Mouse (Mus musculus) heart, embryonic 16.5 days (tissue): Measurements from ENCODE around the gene Irs4. TPM values are rescaled to one million over a fixed set of nuclear protein-coding genes. Genes with fewer than 3 reads are reported as not detected.
A peak's percentile ranks its signal among the peaks of the same experiment; 100 is the strongest.

Experiments used
- ATAC-seq: fragments of 200-750 bp; cut with Nextera tagmentation; replicated peaks from 2 replicates; pipeline ENCODE4 v1.8.0; 2017; ENCODE audit warnings: moderate number of reproducible peaks; ENCODE audit not compliant: insufficient read depth, low FRiP score; ENCODE audit errors: extremely low read depth
- H3K27ac ChIP-seq: fragments of 300-500 bp; sonication (generic); 2 replicates; pipeline ENCODE4 v1.5.1; 2014; ENCODE audit warnings: mild to moderate bottlenecking, low read length, control low read depth, moderate library complexity
- H3K27me3 ChIP-seq: fragments of 300-500 bp; sonication (generic); 2 replicates; pipeline ENCODE4 v1.6.1; 2014; ENCODE audit warnings: low read length, mixed read lengths; ENCODE audit not compliant: control insufficient read depth, insufficient read depth
- H3K36me3 ChIP-seq: fragments of 300-500 bp; sonication (generic); 2 replicates; pipeline ENCODE4 v1.6.1; 2014; ENCODE audit not compliant: control insufficient read depth, insufficient read depth
- H3K4me1 ChIP-seq: fragments of 300-500 bp; sonication (generic); 2 replicates; pipeline ENCODE4 v1.6.1; 2014; ENCODE audit warnings: low read length, mixed read lengths; ENCODE audit not compliant: control insufficient read depth, insufficient read depth
- H3K4me2 ChIP-seq: fragments of 300-500 bp; sonication (generic); 2 replicates; pipeline ENCODE4 v1.6.1; 2014; ENCODE audit warnings: low read depth, mild to moderate bottlenecking, control low read depth, low read length
- H3K4me3 ChIP-seq: fragments of 300-500 bp; sonication (generic); 2 replicates; pipeline ENCODE4 v1.5.1; 2014; ENCODE audit warnings: mild to moderate bottlenecking, control low read depth, low read length
- H3K9ac ChIP-seq: fragments of 300-500 bp; sonication (generic); 2 replicates; pipeline ENCODE4 v1.6.1; 2014; ENCODE audit warnings: low read length, control low read depth
- H3K9me3 ChIP-seq: fragments of 300-500 bp; sonication (generic); replicated peaks from 2 replicates; pipeline ENCODE4 v1.6.1; 2016; ENCODE audit warnings: low read length; ENCODE audit not compliant: control insufficient read depth
- WGBS: fragments of 180-500 bp; shearing (Covaris S2); extraction: QIAGEN DNeasy Blood & Tissue Kit; methylation state at CpG from one replicate; pipeline ENCODE4 v1.1.7; 2014; 5-methylcytosine and 5-hydroxymethylcytosine counted together
- polyA plus RNA-seq: library from polyadenylated mRNA; unstranded; fragments of >200 nt; fragmentation: Nextera tagmentation; extraction: Ambion mirVana; gene quantifications from 2 replicates; pipeline ENCODE4 v1.2.1, GENCODE M21; 2015

Irs4 gene
- 0.03 TPM in 1 of 2 replicates, not detected in the other for polyA plus RNA-seq

DNA sequence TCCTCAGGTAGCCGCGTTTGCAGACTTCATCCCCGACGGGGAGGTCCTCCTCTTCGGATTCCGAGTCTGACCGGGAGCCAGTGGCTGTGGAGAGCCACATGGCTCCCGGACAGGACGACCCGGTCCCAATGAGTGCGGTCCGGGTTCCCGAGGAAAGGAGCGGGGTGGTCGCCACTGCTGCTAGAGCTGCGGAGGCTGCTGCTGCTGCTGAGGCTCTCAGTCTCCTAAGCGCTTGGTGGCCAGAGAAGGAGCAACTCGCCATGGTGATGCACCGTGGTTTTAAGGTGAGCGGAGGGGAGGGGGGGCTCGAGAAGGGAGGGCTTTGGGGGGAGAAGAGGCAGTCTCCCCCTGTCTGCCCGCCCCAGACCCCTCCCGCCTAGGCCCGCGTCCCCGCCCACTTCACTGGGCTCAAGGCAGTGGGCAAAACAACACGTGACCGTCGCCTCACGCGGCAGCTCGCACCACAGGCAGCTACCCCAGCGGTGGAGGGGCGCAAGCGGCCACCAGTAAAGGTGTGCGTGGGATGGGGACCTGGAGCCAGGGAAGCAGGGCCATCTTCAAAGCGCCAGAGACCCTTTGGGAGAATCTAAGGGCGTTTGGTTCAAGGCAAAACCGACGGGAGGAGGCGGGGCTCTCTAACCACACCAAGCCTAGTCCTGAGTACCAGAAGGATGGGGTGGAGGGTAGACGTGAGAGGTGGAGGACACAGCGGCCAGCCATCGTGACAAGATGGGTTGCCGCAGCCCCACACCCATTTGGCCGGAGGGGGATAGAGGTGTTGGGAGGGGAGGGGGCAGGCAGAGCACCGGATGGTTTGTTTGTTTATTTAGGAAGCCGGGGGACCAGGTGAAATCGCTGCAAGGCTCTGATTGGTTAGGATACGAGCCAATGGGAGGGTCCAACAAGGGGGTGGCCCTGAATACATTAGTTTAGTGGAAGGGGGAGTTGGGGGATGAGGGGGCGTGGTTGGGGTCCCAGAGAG lies at the start of gene Irs4:
Irs4 (minus strand) TSS at position 327 of the 982 bp plus-strand sequence.
- no peaks in the 10 kb centered on the region for H3K4me1 ChIP-seq
- peaks cover 51% of the 10 kb centered on the region for H3K27me3 ChIP-seq
- H3K4me3 ChIP-seq = peak within 1 kb of the TSS; percentile 45
- no peak within 1 kb of the TSS for H3K27ac ChIP-seq
- ATAC-seq = no peak
- no peaks in the 10 kb centered on the region for H3K9me3 ChIP-seq
- peak within 1 kb of the TSS; percentile 63 for H3K4me2 ChIP-seq
- no peak within 1 kb of the TSS for H3K9ac ChIP-seq
- H3K36me3 ChIP-seq = no peaks in the 10 kb centered on the region
- 16% methylated on average over 48 of the region's 51 CpGs for WGBS

DNA sequence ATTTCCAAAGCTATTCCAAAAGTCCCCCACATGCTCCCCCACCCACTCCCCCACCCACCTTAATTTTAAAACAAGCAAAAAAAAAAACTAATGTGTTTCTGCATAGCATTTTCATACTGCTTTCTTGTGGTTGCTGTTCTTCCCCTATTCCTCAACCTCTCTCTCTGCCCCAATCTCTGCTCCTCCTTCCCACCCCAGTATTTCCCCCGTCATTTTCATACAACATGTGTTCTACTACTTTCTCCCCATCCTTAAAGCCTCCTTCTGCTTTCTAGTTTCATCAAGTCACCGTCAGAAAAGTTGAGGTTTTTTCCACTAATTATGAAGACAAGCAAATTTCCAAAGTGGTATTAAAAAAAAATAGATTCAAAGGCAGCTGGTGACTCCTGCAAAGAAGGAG lies 25.3 kb upstream of the Irs4 start:
- 50% methylated on average over 2 of the region's 2 CpGs for WGBS
- H3K9ac ChIP-seq = no peak overlapping the region
- ATAC-seq = no peak
- no peak overlapping the region for H3K27ac ChIP-seq
- no peak overlapping the region for H3K4me2 ChIP-seq
- H3K36me3 ChIP-seq = no peaks in the 10 kb centered on the region
- H3K9me3 ChIP-seq = no peaks in the 10 kb centered on the region
- no peaks in the 10 kb centered on the region for H3K27me3 ChIP-seq
- H3K4me1 ChIP-seq = no peaks in the 10 kb centered on the region
- H3K4me3 ChIP-seq = no peak overlapping the region

DNA sequence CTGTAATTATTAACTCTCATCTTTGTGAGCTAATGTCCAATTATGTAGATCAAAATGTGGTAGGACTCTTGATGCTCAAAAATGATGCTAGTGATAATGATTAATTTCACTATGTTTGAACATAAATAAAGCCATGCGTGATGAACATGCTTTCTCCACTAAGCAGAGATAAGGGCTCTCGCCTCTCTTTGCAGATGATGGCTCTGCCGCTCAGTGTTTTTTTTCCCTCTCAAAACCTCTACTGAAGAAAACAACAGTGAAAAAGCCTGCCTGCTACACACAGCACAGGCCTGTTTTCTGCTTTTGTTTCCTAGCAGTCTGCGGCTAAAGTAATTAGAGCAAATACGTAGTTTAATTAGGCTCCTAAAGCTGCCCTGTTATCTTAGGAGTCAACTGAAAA lies 4.5 kb upstream of the Irs4 start:
- Histone ChIP-seq H3K4me2 (no peak overlapping the region), H3K9me3 (no peaks in the 10 kb centered on the region), H3K4me1 (no peaks in the 10 kb centered on the region), H3K36me3 (no peaks in the 10 kb centered on the region), H3K4me3 (no peak overlapping the region), H3K9ac (no peak overlapping the region), H3K27ac (no peak overlapping the region), H3K27me3 (peaks cover 10% of the 10 kb centered on the region)
- 48% methylated on average over 5 of the region's 5 CpGs for WGBS
- no peak for ATAC-seq

DNA sequence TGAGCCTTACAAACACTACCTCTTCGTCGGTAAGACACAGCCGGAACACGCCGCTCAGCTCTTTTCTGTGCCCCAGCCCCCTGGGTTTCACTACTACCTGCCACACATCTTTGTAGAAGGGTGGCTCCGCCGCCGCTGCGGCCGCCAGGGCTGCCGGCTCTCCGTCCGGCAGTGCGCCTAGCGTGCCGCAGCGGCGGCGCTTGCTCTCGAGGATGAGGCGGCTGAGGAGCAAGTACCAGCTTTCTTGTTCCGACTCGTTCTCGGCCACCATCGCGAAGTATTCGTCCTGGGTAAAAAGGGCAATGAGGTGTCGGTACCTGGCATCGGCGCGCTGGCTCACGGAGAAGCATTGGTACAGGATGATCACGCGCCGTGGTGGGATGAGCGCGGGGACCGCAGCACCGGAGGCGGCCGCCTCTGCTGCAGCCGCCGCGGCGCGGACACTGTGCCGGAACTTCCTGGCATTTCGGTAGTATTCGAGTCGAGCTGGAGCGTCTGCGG lies 622 bp downstream of the Irs4 start:
- H3K36me3 ChIP-seq = no peaks in the 10 kb centered on the region
- no peak for ATAC-seq
- peaks cover 56% of the 10 kb centered on the region for H3K27me3 ChIP-seq
- no peak overlapping the region for H3K27ac ChIP-seq
- H3K4me1 ChIP-seq = no peaks in the 10 kb centered on the region
- no peak overlapping the region for H3K9ac ChIP-seq
- 26% methylated on average over 51 of the region's 52 CpGs for WGBS
- H3K4me2 ChIP-seq = peak overlapping the region; percentile 63
- H3K4me3 ChIP-seq = peak overlapping the region; percentile 45
- H3K9me3 ChIP-seq = no peaks in the 10 kb centered on the region

DNA sequence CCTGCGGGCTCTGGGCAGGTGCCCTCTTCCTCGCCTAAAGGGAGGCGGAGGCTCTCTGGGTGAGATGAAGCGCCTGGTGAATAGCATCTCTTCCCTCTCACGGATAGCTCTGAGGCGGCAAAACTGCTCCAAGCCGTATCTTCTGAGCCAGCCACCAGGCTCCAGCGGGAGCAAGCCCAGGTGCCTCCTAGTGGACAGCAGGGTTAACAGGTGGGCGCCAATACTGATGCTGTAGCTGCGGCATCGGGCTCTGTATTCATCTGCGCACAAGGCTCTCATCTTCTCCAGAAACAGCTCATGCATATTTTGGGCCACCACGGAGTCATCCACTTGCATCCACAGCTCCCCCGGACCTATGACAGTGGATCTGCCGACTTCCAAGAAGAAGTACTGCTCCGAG lies 1.1 kb downstream of the Irs4 start:
- no peaks in the 10 kb centered on the region for H3K36me3 ChIP-seq
- peak overlapping the region; percentile 63 for H3K4me2 ChIP-seq
- no peak overlapping the region for H3K27ac ChIP-seq
- H3K9me3 ChIP-seq = no peaks in the 10 kb centered on the region
- ATAC-seq = no peak
- peaks cover 56% of the 10 kb centered on the region for H3K27me3 ChIP-seq
- 11% methylated on average over 16 of the region's 16 CpGs for WGBS
- H3K4me3 ChIP-seq = peak overlapping the region; percentile 45
- no peak overlapping the region for H3K9ac ChIP-seq
- no peaks in the 10 kb centered on the region for H3K4me1 ChIP-seq

DNA sequence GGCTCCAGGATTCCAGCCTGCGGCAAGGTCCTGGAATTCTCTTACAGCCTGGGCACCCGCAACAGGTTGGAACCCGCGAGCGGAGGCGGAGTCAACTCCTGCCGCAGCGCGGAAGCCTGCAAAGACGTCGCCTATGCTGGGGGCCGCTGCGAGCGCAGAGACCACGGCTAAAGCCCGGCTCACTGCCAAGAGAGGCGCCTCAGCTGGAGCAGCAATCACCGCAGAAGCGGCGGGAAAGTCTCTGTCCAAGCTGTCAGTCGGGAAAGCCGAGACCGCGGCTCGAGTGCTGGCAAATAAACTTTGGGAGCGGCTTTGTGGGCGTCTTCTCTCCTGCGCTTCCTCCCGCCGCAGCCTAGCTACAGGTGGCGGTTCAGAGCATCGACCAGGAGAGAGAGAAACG lies 3.3 kb downstream of the Irs4 start:
- H3K4me3 ChIP-seq = peak overlapping the region; percentile 41
- no peak for ATAC-seq
- 8% methylated on average over 31 of the region's 33 CpGs for WGBS
- peak overlapping the region; percentile 57 for H3K4me2 ChIP-seq
- H3K36me3 ChIP-seq = no peaks in the 10 kb centered on the region
- no peaks in the 10 kb centered on the region for H3K9me3 ChIP-seq
- H3K4me1 ChIP-seq = no peaks in the 10 kb centered on the region
- H3K27ac ChIP-seq = no peak overlapping the region
- no peak overlapping the region for H3K9ac ChIP-seq
- peaks cover 50% of the 10 kb centered on the region for H3K27me3 ChIP-seq

Other genes starting within 250 kb of the Irs4 start
- gene Col4a5, start 249.9 kb downstream of the Irs4 start, polyA plus RNA-seq = 33.3 and 36.6 TPM in 2 replicates
- gene Gm15294, start 150.0 kb upstream of the Irs4 start, polyA plus RNA-seq = 0.35 and 1.2 TPM in 2 replicates